Comparison of ENCODE assay signal across 9 mouse cellular contexts in the genomic region with DNA sequence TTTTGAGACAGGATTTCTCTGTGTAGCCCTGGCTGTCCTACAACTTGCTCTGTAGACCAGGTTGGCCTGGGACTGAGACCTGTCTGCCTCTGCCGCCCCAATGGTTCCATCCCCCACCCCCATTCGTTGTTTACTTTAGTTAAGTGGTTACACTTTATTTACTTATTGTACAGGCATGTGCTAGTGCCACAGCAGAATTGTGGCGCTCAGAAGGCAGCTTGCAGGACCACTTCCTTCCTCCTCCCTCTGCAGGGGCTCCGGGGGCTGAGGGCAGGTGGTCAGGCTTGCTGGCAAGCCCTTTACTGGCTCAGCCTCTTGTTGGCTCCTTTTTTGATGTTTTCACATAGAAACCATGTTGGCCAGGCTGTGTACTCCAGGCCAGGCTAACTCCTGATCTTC. TPM values are rescaled to one million over a fixed set of nuclear protein-coding genes. Genes with fewer than 3 reads are reported as not detected.
A peak's percentile ranks its signal among the peaks of the same experiment; 100 is the strongest.
DNase-seq lines count a peak whose midpoint lies in the region; ATAC-seq and TF ChIP-seq lines count a peak whose summit lies in the region.
"Had no signal": no experiment of that assay in that cellular context is flagged by ENCODE, and none has a peak within 500 bp of the region (broad histone marks: within the 10 kb centered on the region; RNA-seq: fewer than 3 reads in every experiment).

No protein-coding gene starts in this region.

- no peak for DNase-seq in limb, embryonic 10.5 days (ENCODE audit: low spot score)
- no peak for DNase-seq in ES-E14 (ENCODE audit: low read depth, low spot score)
- no peak for DNase-seq in liver, postnatal 0 days
- no peak for DNase-seq in cerebellum, adult 8-10 months

- H3K27ac ChIP-seq in limb, embryonic 12.5 days, result no peak overlapping the region
- no peak overlapping the region for H3K27ac ChIP-seq in limb, embryonic 10.5 days
- no peak overlapping the region for H3K27ac ChIP-seq in ES-E14 (ENCODE audit: insufficient read depth, low read depth, low read length, poor library complexity, severe bottlenecking)
- H3K27ac ChIP-seq in embryonic facial prominence, embryonic 12.5 days, result no peak overlapping the region
- no peak overlapping the region for H3K27ac ChIP-seq in liver, postnatal 0 days (ENCODE audit: low read depth)

- no peak for ATAC-seq in limb, embryonic 12.5 days (ENCODE audit: insufficient number of reproducible peaks, insufficient read depth, low FRiP score, low TSS enrichment, low read depth)
- no peak for ATAC-seq in embryonic facial prominence, embryonic 12.5 days (ENCODE audit: insufficient number of reproducible peaks, insufficient read depth, low FRiP score, low TSS enrichment)
- no peak for ATAC-seq in liver, postnatal 0 days
- no peak for ATAC-seq in granulocyte monocyte progenitor cell, adult 5-6 weeks (replicated peaks; ENCODE audit: poor library complexity, severe bottlenecking)

- TF ChIP-seq EP300 in liver, postnatal 0 days (IDR thresholded peaks at IDR 0.05; ENCODE audit: low read depth), result no peak

- 33% methylated on average over 4 of the region's 4 CpGs for WGBS in limb, embryonic 12.5 days
- WGBS in limb, embryonic 10.5 days, result 39% methylated on average over 4 of the region's 4 CpGs
- 37% methylated on average over 4 of the region's 4 CpGs for WGBS in embryonic facial prominence, embryonic 12.5 days
- WGBS in liver, postnatal 0 days (ENCODE audit: insufficient replicate concordance), result 19% methylated on average over 4 of the region's 4 CpGs

- peak overlapping the region; percentile 59; the same call in 1 of the 2 replicates for H3K4me2 ChIP-seq in limb, embryonic 12.5 days
- 0 out of 2 replicates have a peak overlapping the region, but pooled peaks have one; percentile 3 for H3K4me2 ChIP-seq in embryonic facial prominence, embryonic 12.5 days (replicated peaks)
- peak overlapping the region; percentile 71 for H3K4me2 ChIP-seq in liver, postnatal 0 days (ENCODE audit: low read depth, low read length)

- no peak overlapping the region for H3K9ac ChIP-seq in limb, embryonic 12.5 days (replicated peaks)
- H3K9ac ChIP-seq in ES-E14 (ENCODE audit: insufficient read depth, low read depth, low read length, poor library complexity, severe bottlenecking), result peak overlapping the region; percentile 50; the same call in 1 of the 2 replicates
- H3K9ac ChIP-seq in embryonic facial prominence, embryonic 12.5 days, result no peak overlapping the region
- no peak overlapping the region; the same call in 1 of the 2 replicates for H3K9ac ChIP-seq in liver, postnatal 0 days (replicated peaks)

- peak overlapping the region; percentile 38; the same call in 1 of the 2 replicates for H3K4me3 ChIP-seq in limb, embryonic 12.5 days (replicated peaks)
- no peak overlapping the region for H3K4me3 ChIP-seq in limb, embryonic 10.5 days
- H3K4me3 ChIP-seq in ES-E14 (ENCODE audit: insufficient read depth in 1 of 2, low read depth in 1 of 2, low read length in 2 of 2, poor library complexity in 1 of 2, severe bottlenecking in 1 of 2), result peak overlapping the region; percentile 87 to 92
- no peak overlapping the region for H3K4me3 ChIP-seq in embryonic facial prominence, embryonic 12.5 days
- peak overlapping the region; percentile 52; the same call in 1 of the 2 replicates for H3K4me3 ChIP-seq in liver, postnatal 0 days (ENCODE audit: low read depth, low read length)

- H3K27me3 ChIP-seq in limb, embryonic 12.5 days, result peaks cover 55% of the 10 kb centered on the region
- peaks cover 80% of the 10 kb centered on the region for H3K27me3 ChIP-seq in limb, embryonic 10.5 days (ENCODE audit: low read depth, poor library complexity, severe bottlenecking)
- peaks cover 50% of the 10 kb centered on the region for H3K27me3 ChIP-seq in embryonic facial prominence, embryonic 12.5 days
- no peaks in the 10 kb centered on the region; the same call in 1 of the 2 replicates for H3K27me3 ChIP-seq in liver, postnatal 0 days (ENCODE audit: insufficient read depth, low read length)

- in situ Hi-C loops in ES-E14 (cut with MboI; ENCODE audit: low sequenced_read_pairs in 2 of 2, unreplicated experiment in 2 of 2), result no loop called here

- no peak for TF ChIP-seq CTCF in liver, postnatal 0 days (IDR thresholded peaks at IDR 0.05; ENCODE audit: low read depth)

- H3K36me3 ChIP-seq in limb, embryonic 12.5 days, result no peaks in the 10 kb centered on the region
- no peaks in the 10 kb centered on the region for H3K36me3 ChIP-seq in limb, embryonic 10.5 days
- peaks cover 31% of the 10 kb centered on the region for H3K36me3 ChIP-seq in ES-E14 (ENCODE audit: control insufficient read depth, insufficient read depth, low read length, poor library complexity, severe bottlenecking)
- no peaks in the 10 kb centered on the region for H3K36me3 ChIP-seq in embryonic facial prominence, embryonic 12.5 days
- peaks cover 18% of the 10 kb centered on the region for H3K36me3 ChIP-seq in liver, postnatal 0 days (replicated peaks; ENCODE audit: insufficient read depth, low read length)

- peaks cover 11% of the 10 kb centered on the region for H3K4me1 ChIP-seq in limb, embryonic 12.5 days (replicated peaks)
- peaks cover 20% of the 10 kb centered on the region for H3K4me1 ChIP-seq in limb, embryonic 10.5 days
- peaks cover 8 to 16% of the 10 kb centered on the region in 2 experiments; a peak in 3 of 4 replicates for H3K4me1 ChIP-seq in ES-E14 (ENCODE audit: control insufficient read depth in 2 of 2, insufficient read depth in 2 of 2, low read length in 2 of 2, poor library complexity in 1 of 2)
- H3K4me1 ChIP-seq in embryonic facial prominence, embryonic 12.5 days, result peaks cover 8% of the 10 kb centered on the region
- H3K4me1 ChIP-seq in liver, postnatal 0 days (ENCODE audit: insufficient read depth), result peaks cover 28% of the 10 kb centered on the region

- no peaks in the 10 kb centered on the region for H3K9me3 ChIP-seq in limb, embryonic 12.5 days
- H3K9me3 ChIP-seq in limb, embryonic 10.5 days (replicated peaks), result no peaks in the 10 kb centered on the region
- H3K9me3 ChIP-seq in ES-E14 (ENCODE audit: control insufficient read depth, insufficient read depth, low read depth, low read length), result no peaks in the 10 kb centered on the region
- H3K9me3 ChIP-seq in embryonic facial prominence, embryonic 12.5 days, result no peaks in the 10 kb centered on the region
- no peaks in the 10 kb centered on the region for H3K9me3 ChIP-seq in liver, postnatal 0 days (ENCODE audit: low read length)

TF ChIP-seq in ES-E14, 5 proteins besides CTCF, POLR2A, EP300 and RAD21 (continues in another document):
- no peak for TF ChIP-seq CHD2 (IDR thresholded peaks at IDR 0.05; ENCODE audit: low read depth, low read length)
- TF ChIP-seq ZNF384 (IDR thresholded peaks at IDR 0.05; ENCODE audit: low read depth, low read length), result no peak
- TF ChIP-seq MAFK (IDR thresholded peaks at IDR 0.05; ENCODE audit: insufficient read depth, low read depth, low read length), result no peak

RNA-seq across cellular contexts. Expression of a gene that starts 1.4 kb away (rescaled TPM):
- polyA plus RNA-seq in limb, embryonic 12.5 days (2016; fragmentation: Nextera tagmentation; extraction: Ambion mirVana), result 8.8 and 8.9 TPM in 2 replicates
- polyA plus RNA-seq in limb, embryonic 10.5 days (2016; fragmentation: Nextera tagmentation; extraction: Ambion mirVana), result 6.2 and 7.6 TPM in 2 replicates
- 153 and 310 TPM in 2 replicates for total RNA-seq in ES-E14 (2012; rRNA removed)
- polyA plus RNA-seq in embryonic facial prominence, embryonic 12.5 days (2016; fragmentation: Nextera tagmentation; extraction: Ambion mirVana), result 8.6 and 9.0 TPM in 2 replicates
- polyA plus RNA-seq in liver, postnatal 0 days (2015; fragmentation: Nextera tagmentation; extraction: Ambion mirVana), result 12.7 and 13.6 TPM in 2 replicates
- 11.6 and 14.7 TPM in 2 replicates for total RNA-seq in granulocyte monocyte progenitor cell, adult 5-6 weeks (2014; fragmentation: Nextera tagmentation)
- total RNA-seq in granulocyte monocyte progenitor cell, adult 5-6 weeks (2017), result 5.9 and 8.0 TPM in 2 replicates

RNA-seq across cellular contexts. Expression of a gene that starts 12.0 kb away (rescaled TPM):
- polyA plus RNA-seq in limb, embryonic 12.5 days (2016; fragmentation: Nextera tagmentation; extraction: Ambion mirVana), result 1.9 and 2.5 TPM in 2 replicates
- 5.1 and 5.4 TPM in 2 replicates for polyA plus RNA-seq in limb, embryonic 10.5 days (2016; fragmentation: Nextera tagmentation; extraction: Ambion mirVana)
- 1.5 and 3.1 TPM in 2 replicates for total RNA-seq in ES-E14 (2012; rRNA removed)
- polyA plus RNA-seq in embryonic facial prominence, embryonic 12.5 days (2016; fragmentation: Nextera tagmentation; extraction: Ambion mirVana), result 1.6 and 2.5 TPM in 2 replicates
- polyA plus RNA-seq in liver, postnatal 0 days (2015; fragmentation: Nextera tagmentation; extraction: Ambion mirVana), result 57.7 and 58.5 TPM in 2 replicates
- 2.1 and 2.3 TPM in 2 replicates for total RNA-seq in granulocyte monocyte progenitor cell, adult 5-6 weeks (2014; fragmentation: Nextera tagmentation)
- 0.31 and 1.2 TPM in 2 replicates for total RNA-seq in granulocyte monocyte progenitor cell, adult 5-6 weeks (2017)
- total RNA-seq: gastrocnemius, postnatal 4 days had no signal

RNA-seq across cellular contexts. Expression of a gene that starts 14.6 kb away (rescaled TPM):
- 134 and 135 TPM in 2 replicates for polyA plus RNA-seq in limb, embryonic 12.5 days (2016; fragmentation: Nextera tagmentation; extraction: Ambion mirVana)
- 177 and 190 TPM in 2 replicates for polyA plus RNA-seq in limb, embryonic 10.5 days (2016; fragmentation: Nextera tagmentation; extraction: Ambion mirVana)
- 80.8 and 89.5 TPM in 2 replicates for total RNA-seq in ES-E14 (2012; rRNA removed)
- polyA plus RNA-seq in embryonic facial prominence, embryonic 12.5 days (2016; fragmentation: Nextera tagmentation; extraction: Ambion mirVana), result 128 TPM in 2 replicates
- 54.6 and 55.0 TPM in 2 replicates for polyA plus RNA-seq in liver, postnatal 0 days (2015; fragmentation: Nextera tagmentation; extraction: Ambion mirVana)
- 44.8 and 73.4 TPM in 2 replicates for total RNA-seq in granulocyte monocyte progenitor cell, adult 5-6 weeks (2014; fragmentation: Nextera tagmentation)
- total RNA-seq in granulocyte monocyte progenitor cell, adult 5-6 weeks (2017), result 44.5 and 46.0 TPM in 2 replicates

RNA-seq across cellular contexts. Expression of a gene that starts 14.7 kb away (rescaled TPM):
- 0.22 TPM in 1 of 2 replicates, not detected in the other for polyA plus RNA-seq in limb, embryonic 12.5 days (2016; fragmentation: Nextera tagmentation; extraction: Ambion mirVana)
- polyA plus RNA-seq in limb, embryonic 10.5 days (2016; fragmentation: Nextera tagmentation; extraction: Ambion mirVana), result 0.05 TPM in 1 of 2 replicates, not detected in the other
- total RNA-seq in ES-E14 (2012; rRNA removed), result 1.4 and 1.8 TPM in 2 replicates
- polyA plus RNA-seq in embryonic facial prominence, embryonic 12.5 days (2016; fragmentation: Nextera tagmentation; extraction: Ambion mirVana), result 0.14 and 0.23 TPM in 2 replicates
- polyA plus RNA-seq in liver, postnatal 0 days (2015; fragmentation: Nextera tagmentation; extraction: Ambion mirVana), result 0.05 and 0.08 TPM in 2 replicates
- total RNA-seq in granulocyte monocyte progenitor cell, adult 5-6 weeks (2014; fragmentation: Nextera tagmentation), result 0.36 TPM in 1 of 2 replicates, not detected in the other
- total RNA-seq in granulocyte monocyte progenitor cell, adult 5-6 weeks (2017), result 0.04 TPM in 1 of 2 replicates, not detected in the other
- polyA plus RNA-seq: embryonic facial prominence, embryonic 11.5 days had no signal

RNA-seq across cellular contexts. Expression of a gene that starts 40.6 kb away (rescaled TPM):
- polyA plus RNA-seq in limb, embryonic 12.5 days (2016; fragmentation: Nextera tagmentation; extraction: Ambion mirVana), result 52.9 and 53.4 TPM in 2 replicates
- 47.6 and 53.7 TPM in 2 replicates for polyA plus RNA-seq in limb, embryonic 10.5 days (2016; fragmentation: Nextera tagmentation; extraction: Ambion mirVana)
- total RNA-seq in ES-E14 (2012; rRNA removed), result 35.7 and 62.4 TPM in 2 replicates
- polyA plus RNA-seq in embryonic facial prominence, embryonic 12.5 days (2016; fragmentation: Nextera tagmentation; extraction: Ambion mirVana), result 48.7 and 53.0 TPM in 2 replicates
- polyA plus RNA-seq in liver, postnatal 0 days (2015; fragmentation: Nextera tagmentation; extraction: Ambion mirVana), result 2.4 and 3.1 TPM in 2 replicates
- 3.7 and 11.0 TPM in 2 replicates for total RNA-seq in granulocyte monocyte progenitor cell, adult 5-6 weeks (2014; fragmentation: Nextera tagmentation)
- 3.2 and 3.4 TPM in 2 replicates for total RNA-seq in granulocyte monocyte progenitor cell, adult 5-6 weeks (2017)

Comparison
In these comparisons a context has a peak if more than half of its experiments do, and no peak if none do; other contexts are left out.
1. H3K4me3 ChIP-seq: peak in limb, embryonic 12.5 days (single experiment), ES-E14 (2 of 2) and liver, postnatal 0 days (single experiment); none in limb, embryonic 10.5 days (single experiment) and embryonic facial prominence, embryonic 12.5 days (single experiment).
2. H3K4me2 ChIP-seq: peak in every context shown above with its lines; median percentile 71 in liver, postnatal 0 days; 59 in limb, embryonic 12.5 days; 3 in embryonic facial prominence, embryonic 12.5 days.